Mouse (Mus musculus) left cerebral cortex, postnatal 10 days (tissue): ENCODE measurements at regions not wholly inside any gene's neighbourhood (a gene's known extent, or its start where the extent isn't known, plus 50 kb on each side); places are given as distances from the start of the nearest gene placed in this dataset. TPM values are rescaled to one million over a fixed set of nuclear protein-coding genes. Genes with fewer than 3 reads are reported as not detected.

Experiments
- DNase-seq, 2 experiments: peaks; one replicate each; pipeline ENCODE4 v3.0.0; 2021 to 2022; ENCODE audit warnings: low spot score in 2 of 2, mixed read lengths in 1 of 2; ENCODE audit errors: extremely low spot score in 1 of 2
- intact Hi-C: fragments of 180-260 bp; cut with DNase I; formaldehyde crosslinking; loops from one replicate; pipeline ENCODE4 v1.15.1; 2025
- microRNA-seq: library from miRNA; unstranded; fragments of <30 nt; microRNA quantifications from one replicate; pipeline ENCODE4 v1.2.0, GENCODE M21; 2022

DNA sequence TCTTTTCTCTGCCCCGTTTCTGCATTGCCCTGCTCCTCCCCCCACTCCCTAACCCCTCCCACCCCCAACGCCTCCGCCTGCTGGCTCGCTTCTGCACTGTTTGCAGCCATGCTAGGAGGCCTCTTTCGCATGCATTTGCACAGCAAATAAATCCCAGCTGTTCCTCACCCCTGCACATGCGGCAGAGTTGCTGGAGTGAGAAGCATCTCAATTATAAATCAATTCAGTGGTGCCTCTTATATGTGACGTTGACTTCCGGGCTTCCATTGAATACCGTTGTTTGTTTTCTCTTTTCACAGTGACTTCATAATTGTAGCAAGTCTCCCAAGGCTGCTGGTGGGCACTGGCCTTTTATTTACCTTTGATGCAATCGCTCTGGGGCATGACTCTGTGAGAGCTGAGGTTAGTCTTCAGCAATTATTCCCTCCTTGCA, 144.3 kb downstream of the Zfp281 start:
- intact Hi-C loops = no loop called here
- peak in 1 of 2 experiments; percentile 28 for DNase-seq

DNA sequence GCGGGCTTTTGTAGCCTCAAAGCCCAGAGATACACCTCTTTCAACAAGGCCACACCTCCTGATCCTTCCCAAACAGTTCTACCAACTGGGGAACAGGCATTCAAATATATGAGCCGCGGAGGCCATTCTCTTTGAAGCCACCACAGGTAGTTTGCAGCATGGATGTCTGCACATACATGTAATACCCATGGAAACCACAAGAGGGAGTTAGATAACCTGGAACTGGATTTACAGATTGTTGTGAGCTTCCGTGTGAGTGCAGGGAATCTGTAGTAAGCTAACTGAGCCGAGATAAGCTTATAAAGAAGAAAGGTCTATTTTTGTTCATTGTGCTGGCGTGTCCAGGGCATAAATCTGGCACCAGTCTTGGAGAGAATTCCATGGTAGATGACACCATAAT, 149.0 kb downstream of the Zfp281 start:
- DNase-seq = no peak
- intact Hi-C loops = no loop called here

DNA sequence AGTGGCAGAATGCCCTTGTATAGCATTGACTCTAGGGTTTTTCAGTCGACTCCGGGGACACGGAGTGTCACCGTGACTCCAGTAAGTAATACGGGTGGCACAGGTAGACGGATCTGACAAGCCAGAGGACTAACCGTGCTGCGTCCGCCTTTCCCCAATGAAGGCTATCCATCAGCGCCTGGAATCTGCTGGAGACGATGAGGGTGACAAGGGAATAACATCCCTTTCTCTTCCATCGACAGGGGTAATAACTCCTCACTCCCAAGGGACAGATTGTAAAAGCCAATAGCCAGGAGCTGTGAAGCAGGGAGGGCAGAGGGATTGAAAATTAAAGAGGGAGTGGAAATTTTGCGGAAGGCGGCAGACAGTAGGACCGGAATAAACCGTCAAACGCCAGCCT, 151.5 kb downstream of the Zfp281 start:
- no peak for DNase-seq
- intact Hi-C loops = no loop called here

DNA sequence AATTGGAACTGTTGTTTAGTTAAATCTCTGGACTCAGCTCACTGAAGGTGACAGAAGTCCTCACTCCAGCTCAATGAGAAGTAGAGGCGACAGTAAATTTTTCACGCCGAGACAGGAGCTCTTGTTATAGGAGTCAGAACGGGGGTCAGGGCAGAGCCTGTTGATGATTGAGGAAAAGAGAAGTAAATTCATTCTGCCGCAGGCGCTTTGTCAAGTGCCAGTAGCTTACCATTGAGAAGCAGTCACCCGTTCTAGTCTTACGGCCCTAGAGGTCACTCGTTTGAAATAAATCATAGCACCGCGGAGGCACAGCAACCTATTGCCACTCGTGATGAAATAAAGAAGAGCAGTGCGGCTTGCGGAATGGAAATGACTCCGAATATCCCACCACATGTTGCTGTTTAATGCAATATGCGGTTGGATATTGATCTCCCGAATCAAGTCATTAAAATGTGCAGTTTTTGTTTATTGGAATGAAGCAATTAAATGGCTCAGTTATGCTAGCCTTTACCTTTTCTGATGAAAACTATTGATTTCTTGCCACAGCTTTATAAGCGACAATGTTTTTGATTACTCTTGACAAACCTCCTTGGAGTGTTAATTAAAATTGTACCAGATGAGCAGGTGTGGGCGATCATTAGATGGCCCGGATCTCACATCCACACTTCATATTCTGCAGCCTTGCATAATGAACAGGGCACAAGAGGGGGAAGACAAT, 152.7 kb downstream of the Zfp281 start:
- no peak for DNase-seq
- intact Hi-C loops = no loop called here

DNA sequence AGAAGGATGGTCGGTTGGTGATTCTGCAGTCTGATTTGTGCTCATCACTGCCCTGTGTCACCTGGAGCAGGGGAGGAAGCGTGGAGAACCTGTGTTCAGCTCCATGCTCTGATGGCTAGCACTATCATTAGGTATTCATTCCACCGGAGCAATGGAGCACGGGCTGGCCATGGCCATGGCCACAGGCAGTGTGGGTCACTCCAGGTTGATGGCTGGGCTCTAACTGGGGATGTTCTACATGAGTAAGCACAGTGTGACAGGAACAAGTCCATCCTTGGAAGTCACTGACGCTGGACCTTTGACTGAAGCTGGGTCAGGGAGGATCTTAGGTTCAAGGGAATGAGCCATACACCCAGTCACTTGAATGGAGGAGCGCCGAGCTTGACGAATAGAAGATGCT, 154.7 kb downstream of the Zfp281 start:
- intact Hi-C loops = no loop called here
- no peak for DNase-seq

DNA sequence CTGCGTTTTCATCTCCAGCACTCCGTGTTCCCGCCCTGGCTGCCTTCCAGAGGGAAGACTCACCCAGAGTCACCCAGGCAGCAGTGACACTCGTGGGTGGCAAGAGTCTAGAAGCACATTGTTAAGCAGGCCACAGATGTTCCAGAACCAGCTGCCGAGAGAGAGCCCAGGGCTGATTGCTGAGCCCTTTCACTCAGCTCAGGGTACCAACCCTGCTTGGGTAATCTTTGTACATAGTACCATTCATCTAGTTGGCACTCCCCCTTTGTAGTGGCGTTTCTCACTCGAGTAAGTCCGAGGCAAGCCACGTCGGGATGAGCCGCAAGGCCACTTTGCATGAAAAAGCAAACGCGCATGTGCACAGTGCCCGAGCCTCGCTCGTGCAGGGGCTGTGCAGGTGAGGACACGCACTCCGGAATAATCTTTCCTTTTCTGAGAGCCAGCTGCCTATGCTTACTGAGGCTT, 156.9 kb downstream of the Zfp281 start:
- intact Hi-C loops = no loop called here
- DNase-seq = peak in 1 of 2 experiments; percentile 36

DNA sequence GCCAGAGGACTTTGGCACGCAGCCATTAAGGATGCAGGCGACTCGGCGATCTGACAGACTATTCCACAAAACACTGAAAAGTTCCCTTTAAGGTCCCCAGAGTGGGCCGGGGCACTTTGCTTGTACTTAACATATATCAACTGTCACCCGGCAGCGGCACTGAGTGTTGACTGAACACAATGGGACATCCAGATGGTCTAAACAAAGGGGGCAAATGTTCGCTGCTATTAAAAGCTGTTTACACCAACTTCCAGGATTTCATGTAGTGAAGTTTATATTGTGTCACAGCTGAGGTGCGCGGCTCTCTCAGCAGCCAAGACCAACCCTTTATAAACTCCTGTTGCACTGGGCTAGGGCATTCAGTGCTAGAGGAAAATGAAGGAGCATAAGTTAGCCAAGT, 157.6 kb downstream of the Zfp281 start:
- DNase-seq = peak in 1 of 2 experiments; percentile 67
- intact Hi-C loops = no loop called here

DNA sequence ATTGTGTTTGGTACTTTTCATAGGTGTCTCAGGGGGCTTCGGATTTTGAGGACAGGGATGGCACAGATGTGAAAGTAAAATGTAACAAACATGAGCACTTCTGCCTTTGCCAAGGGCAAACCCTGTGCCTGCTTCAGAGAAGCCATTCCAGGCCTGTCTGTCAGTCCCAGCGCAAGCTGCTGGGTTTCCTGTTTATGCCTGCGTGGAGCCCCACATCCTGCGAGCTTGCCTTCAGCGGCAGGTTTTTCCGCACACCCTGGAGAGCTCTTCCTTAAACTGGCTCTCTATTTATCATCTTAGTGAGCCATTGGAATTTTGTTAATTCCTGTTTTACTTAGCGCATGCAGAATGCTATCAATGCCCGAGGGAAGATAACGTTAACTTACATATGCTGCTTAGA, 159.5 kb downstream of the Zfp281 start:
- intact Hi-C loops = no loop called here
- peak in 1 of 2 experiments; percentile 42 for DNase-seq

DNA sequence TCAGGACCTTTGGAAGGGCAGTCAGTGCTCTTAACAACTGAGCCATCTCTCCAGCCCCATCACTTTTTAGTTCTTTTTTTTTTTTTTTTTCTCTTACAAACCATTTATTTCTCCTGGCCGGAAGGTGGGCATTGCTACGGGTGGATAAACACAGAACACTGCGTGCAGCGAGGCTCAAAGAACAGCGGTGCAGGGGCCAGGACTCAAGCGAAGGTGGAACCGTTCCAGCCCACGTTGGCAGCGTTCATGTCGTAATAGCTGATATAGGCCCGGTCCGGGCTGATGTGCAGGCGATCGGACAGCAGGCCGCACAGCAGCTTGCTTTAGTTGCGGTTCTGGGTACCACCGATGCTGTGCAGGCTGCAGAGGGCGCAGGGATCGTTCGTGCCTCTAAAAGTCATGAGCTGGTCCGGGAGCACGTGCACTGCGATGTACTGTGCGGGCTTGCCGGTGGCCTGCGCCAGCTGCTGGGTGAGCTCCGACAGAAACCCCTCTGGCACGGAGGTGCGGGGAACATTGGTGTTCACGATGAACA, 164.3 kb downstream of the Zfp281 start:
- intact Hi-C loops = no loop called here
- no peak for DNase-seq

DNA sequence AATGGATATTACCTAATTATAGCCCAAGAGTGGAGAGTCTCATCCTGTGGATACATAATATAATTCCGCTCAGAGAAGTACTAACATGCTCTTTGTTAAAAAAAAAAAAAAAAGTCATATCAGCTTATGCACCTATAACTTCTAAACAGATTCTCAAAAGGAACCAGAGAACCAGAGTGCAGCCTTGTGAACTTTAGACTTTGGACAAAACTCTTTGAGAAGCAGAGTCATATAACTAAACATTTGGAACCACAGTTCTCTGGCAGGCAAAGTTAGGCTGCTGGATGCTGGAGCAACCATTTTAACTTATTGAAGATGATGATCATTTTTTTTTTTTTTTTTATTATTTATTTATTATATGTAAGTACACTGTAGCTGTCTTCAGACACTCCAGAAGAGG, 166.9 kb downstream of the Zfp281 start:
- no peak for DNase-seq
- intact Hi-C loops = no loop called here

Small RNA genes in the stretch of these regions (microRNA-seq; reads per million reads assigned to microRNA genes)
- not detected for gene Gm22132
